ENCODE assay signal across 9 mouse cellular contexts in genomic region chr6:143259870-143260559, GRCm38 (mm10).
A peak's percentile ranks its signal among the peaks of the same experiment; 100 is the strongest.
DNase-seq lines count a peak whose midpoint lies in the region; ATAC-seq and TF ChIP-seq lines count a peak whose summit lies in the region.
"Had no signal": no experiment of that assay in that cellular context is flagged by ENCODE, and none has a peak within 500 bp of the region (broad histone marks: within the 10 kb centered on the region; RNA-seq: fewer than 3 reads in every experiment).

No protein-coding gene starts in this region.

- no peak overlapping the region for H3K27ac ChIP-seq in kidney, embryonic 15.5 days
- no peak overlapping the region for H3K27ac ChIP-seq in embryonic facial prominence, embryonic 15.5 days (replicated peaks)
- peak overlapping the region; percentile 69 for H3K27ac ChIP-seq in limb, embryonic 10.5 days
- peak overlapping the region; percentile 43; the same call in 1 of the 2 replicates for H3K27ac ChIP-seq in neural tube, embryonic 13.5 days (replicated peaks)
- no peak overlapping the region for H3K27ac ChIP-seq in thymus, adult 2 months (ENCODE audit: control insufficient read depth, insufficient read depth, low read length)
- H3K27ac ChIP-seq: liver, embryonic 15.5 days had no signal

- no peaks in the 10 kb centered on the region for H3K9me3 ChIP-seq in kidney, embryonic 15.5 days (replicated peaks)
- no peaks in the 10 kb centered on the region for H3K9me3 ChIP-seq in embryonic facial prominence, embryonic 15.5 days (replicated peaks)
- H3K9me3 ChIP-seq in limb, embryonic 10.5 days (replicated peaks), result no peaks in the 10 kb centered on the region
- H3K9me3 ChIP-seq in neural tube, embryonic 13.5 days, result no peaks in the 10 kb centered on the region
- H3K9me3 ChIP-seq: liver, embryonic 15.5 days had no signal

- no peaks in the 10 kb centered on the region for H3K36me3 ChIP-seq in kidney, embryonic 15.5 days
- H3K36me3 ChIP-seq in embryonic facial prominence, embryonic 15.5 days, result no peaks in the 10 kb centered on the region
- no peaks in the 10 kb centered on the region for H3K36me3 ChIP-seq in limb, embryonic 10.5 days
- no peaks in the 10 kb centered on the region for H3K36me3 ChIP-seq in neural tube, embryonic 13.5 days
- no peaks in the 10 kb centered on the region for H3K36me3 ChIP-seq in thymus, adult 2 months (ENCODE audit: control insufficient read depth, insufficient read depth, low read length)
- H3K36me3 ChIP-seq: liver, embryonic 15.5 days had no signal

- DNase-seq in kidney, adult 18-20 months, result no peak
- peak; percentile 49 for DNase-seq in limb, embryonic 10.5 days (ENCODE audit: low spot score)
- no peak for DNase-seq in MN1 (ENCODE audit: low spot score)
- no peak for DNase-seq in right cerebral cortex, postnatal 14 days
- no peak for DNase-seq in thymus, adult 2 months

- H3K27me3 ChIP-seq in kidney, embryonic 15.5 days, result peaks cover 31% of the 10 kb centered on the region; the same call in 1 of the 2 replicates
- H3K27me3 ChIP-seq in embryonic facial prominence, embryonic 15.5 days, result peaks cover 14% of the 10 kb centered on the region
- no peaks in the 10 kb centered on the region for H3K27me3 ChIP-seq in limb, embryonic 10.5 days (ENCODE audit: low read depth, poor library complexity, severe bottlenecking)
- peaks cover 29% of the 10 kb centered on the region for H3K27me3 ChIP-seq in neural tube, embryonic 13.5 days
- H3K27me3 ChIP-seq in thymus, adult 2 months (ENCODE audit: control insufficient read depth, insufficient read depth, low read length), result no peaks in the 10 kb centered on the region
- H3K27me3 ChIP-seq: liver, embryonic 15.5 days had no signal

- ATAC-seq in kidney, embryonic 15.5 days (replicated peaks; ENCODE audit: low FRiP score), result peak; percentile 71
- ATAC-seq in embryonic facial prominence, embryonic 15.5 days (ENCODE audit: insufficient number of reproducible peaks, low FRiP score, low TSS enrichment, low read depth), result no peak
- ATAC-seq in neural tube, embryonic 13.5 days (ENCODE audit: low read depth), result peak; percentile 66; the same call in 1 of the 2 replicates

- TF ChIP-seq CTCF in thymus, adult 2 months (IDR thresholded peaks at IDR 0.05; ENCODE audit: borderline replicate concordance, control insufficient read depth, extremely low read depth, insufficient read depth, low read length, poor library complexity), result no peak

- peak overlapping the region; percentile 11; the same call in 1 of the 2 replicates for H3K4me3 ChIP-seq in kidney, embryonic 15.5 days (replicated peaks)
- H3K4me3 ChIP-seq in embryonic facial prominence, embryonic 15.5 days (replicated peaks), result no peak overlapping the region
- H3K4me3 ChIP-seq in limb, embryonic 10.5 days, result peak overlapping the region; percentile 18; the same call in 1 of the 2 replicates
- peak overlapping the region; percentile 11 for H3K4me3 ChIP-seq in neural tube, embryonic 13.5 days
- no peak overlapping the region for H3K4me3 ChIP-seq in thymus, adult 2 months (ENCODE audit: control insufficient read depth, insufficient read depth, low read length)
- H3K4me3 ChIP-seq: liver, embryonic 15.5 days had no signal

- H3K4me1 ChIP-seq in kidney, embryonic 15.5 days, result peaks cover 22% of the 10 kb centered on the region
- H3K4me1 ChIP-seq in embryonic facial prominence, embryonic 15.5 days, result no peaks in the 10 kb centered on the region
- H3K4me1 ChIP-seq in limb, embryonic 10.5 days, result peaks cover 33% of the 10 kb centered on the region
- peaks cover 46% of the 10 kb centered on the region for H3K4me1 ChIP-seq in neural tube, embryonic 13.5 days (replicated peaks)
- H3K4me1 ChIP-seq in thymus, adult 2 months (replicated peaks; ENCODE audit: control insufficient read depth, insufficient read depth, low read length), result no peaks in the 10 kb centered on the region
- H3K4me1 ChIP-seq: liver, embryonic 15.5 days had no signal

- 35% methylated on average over 18 of the region's 18 CpGs for WGBS in kidney, embryonic 15.5 days
- 47% methylated on average over 18 of the region's 18 CpGs for WGBS in embryonic facial prominence, embryonic 15.5 days
- WGBS in limb, embryonic 10.5 days, result 49% methylated on average over 18 of the region's 18 CpGs
- 36% methylated on average over 18 of the region's 18 CpGs for WGBS in neural tube, embryonic 13.5 days
- 84% methylated on average over 18 of the region's 18 CpGs for WGBS in thymus, adult 2 months

- peak overlapping the region; percentile 52 for H3K4me2 ChIP-seq in kidney, embryonic 15.5 days
- 0 out of 2 replicates have a peak overlapping the region, but pooled peaks have one; percentile 0 for H3K4me2 ChIP-seq in embryonic facial prominence, embryonic 15.5 days (replicated peaks)
- peak overlapping the region; percentile 49 for H3K4me2 ChIP-seq in neural tube, embryonic 13.5 days
- H3K4me2 ChIP-seq: liver, embryonic 15.5 days had no signal

- H3K9ac ChIP-seq in kidney, embryonic 15.5 days, result no peak overlapping the region
- no peak overlapping the region for H3K9ac ChIP-seq in embryonic facial prominence, embryonic 15.5 days
- 0 out of 2 replicates have a peak overlapping the region, but pooled peaks have one; percentile 22 for H3K9ac ChIP-seq in neural tube, embryonic 13.5 days
- H3K9ac ChIP-seq: liver, embryonic 15.5 days had no signal

- no peak for TF ChIP-seq POLR2A in thymus, adult 2 months (IDR thresholded peaks at IDR 0.05; ENCODE audit: control insufficient read depth, extremely low read depth, insufficient read depth, low read length, poor library complexity)

Comparison
In these comparisons a context has a peak if more than half of its experiments do, and no peak if none do; other contexts are left out.
1. H3K27ac ChIP-seq: peak in limb, embryonic 10.5 days (single experiment) and neural tube, embryonic 13.5 days (single experiment); none in kidney, embryonic 15.5 days (single experiment), embryonic facial prominence, embryonic 15.5 days (single experiment) and thymus, adult 2 months (single experiment).
2. H3K4me2 ChIP-seq: peak in every context shown above with its lines; median percentile 52 in kidney, embryonic 15.5 days; 49 in neural tube, embryonic 13.5 days; 0 in embryonic facial prominence, embryonic 15.5 days.
3. H3K4me3 ChIP-seq: peak in kidney, embryonic 15.5 days (single experiment), limb, embryonic 10.5 days (single experiment) and neural tube, embryonic 13.5 days (single experiment); none in embryonic facial prominence, embryonic 15.5 days (single experiment) and thymus, adult 2 months (single experiment).